Mouse (Mus musculus) embryonic facial prominence, embryonic 11.5 days (tissue): ENCODE measurements at regions not wholly inside any gene's neighbourhood (a gene's known extent, or its start where the extent isn't known, plus 50 kb on each side); places are given as distances from the start of the nearest gene placed in this dataset.

Experiments
- ATAC-seq: fragments of 200-750 bp; cut with Nextera tagmentation; replicated peaks from 2 replicates; pipeline ENCODE4 v1.8.0; 2017; ENCODE audit warnings: low read depth; ENCODE audit not compliant: insufficient number of reproducible peaks, low FRiP score, low TSS enrichment
- DNase-seq: peaks from one replicate; pipeline ENCODE4 v3.0.0-alpha.2; 2015; ENCODE audit warnings: low spot score
- H3K27ac ChIP-seq: fragments of 300-500 bp; sonication (generic); replicated peaks from 2 replicates; pipeline ENCODE4 v1.5.1; 2014; ENCODE audit warnings: mild to moderate bottlenecking, low read depth, low read length, control low read depth
- H3K27me3 ChIP-seq: fragments of 300-500 bp; sonication (generic); 2 replicates; pipeline ENCODE4 v1.6.1; 2014; ENCODE audit warnings: mild to moderate bottlenecking, low read length, moderate library complexity, mixed read lengths; ENCODE audit not compliant: control insufficient read depth, insufficient read depth
- H3K36me3 ChIP-seq: fragments of 300-500 bp; sonication (generic); replicated peaks from 2 replicates; pipeline ENCODE4 v1.6.1; 2014; ENCODE audit warnings: low read depth, mild to moderate bottlenecking, low read length, moderate library complexity, mixed read lengths; ENCODE audit not compliant: control insufficient read depth, insufficient read depth
- H3K4me1 ChIP-seq: fragments of 300-500 bp; sonication (generic); 2 replicates; pipeline ENCODE4 v1.6.1; 2014; ENCODE audit warnings: low read length, mixed read lengths; ENCODE audit not compliant: control insufficient read depth, insufficient read depth
- H3K4me2 ChIP-seq: fragments of 300-500 bp; sonication (generic); 2 replicates; pipeline ENCODE4 v1.6.1; 2014; ENCODE audit warnings: low read depth, mild to moderate bottlenecking, control low read depth, low read length, moderate library complexity
- H3K4me3 ChIP-seq: fragments of 300-500 bp; sonication (generic); 2 replicates; pipeline ENCODE4 v1.5.1; 2014; ENCODE audit warnings: low read depth, low read length, control low read depth
- H3K9ac ChIP-seq: fragments of 300-500 bp; sonication (generic); replicated peaks from 2 replicates; pipeline ENCODE4 v1.6.1; 2014; ENCODE audit warnings: mild to moderate bottlenecking, control low read depth, low read length
- H3K9me3 ChIP-seq: fragments of 300-500 bp; sonication (generic); replicated peaks from 2 replicates; pipeline ENCODE4 v1.6.1; 2016; ENCODE audit warnings: mild to moderate bottlenecking, low read length, inconsistent platforms, mixed read lengths; ENCODE audit not compliant: control insufficient read depth
- WGBS: fragments of 180-500 bp; shearing (Covaris S2); extraction: QIAGEN DNeasy Blood & Tissue Kit; methylation state at CpG from one replicate; pipeline ENCODE4 v1.1.7; 2014; 5-methylcytosine and 5-hydroxymethylcytosine counted together

- Histone ChIP-seq H3K4me1 (no peaks in the 10 kb centered on the region), H3K27me3 (no peaks in the 10 kb centered on the region), H3K4me3 (no peak overlapping the region), H3K27ac (no peak overlapping the region), H3K4me2 (no peak overlapping the region), H3K9me3 (no peaks in the 10 kb centered on the region), H3K9ac (no peak overlapping the region), H3K36me3 (no peaks in the 10 kb centered on the region)
- WGBS: 84% methylated on average over 3 of the region's 3 CpGs
- no peak for ATAC-seq
- no peak for DNase-seq
Measured at GRCm38 (mm10) chr2:78403890-78404289, 457.7 kb upstream of the Cwc22 start.

GRCm38 (mm10) chr2:78399236-78399635 is 453.1 kb upstream of the Cwc22 start:
- ATAC-seq: no peak
- no peak for DNase-seq
- no peaks in the 10 kb centered on the region for H3K4me1 ChIP-seq
- H3K9ac ChIP-seq: no peak overlapping the region
- H3K9me3 ChIP-seq: no peaks in the 10 kb centered on the region
- no peak overlapping the region for H3K4me3 ChIP-seq
- no peak overlapping the region for H3K4me2 ChIP-seq
- H3K36me3 ChIP-seq: no peaks in the 10 kb centered on the region
- no peaks in the 10 kb centered on the region for H3K27me3 ChIP-seq
- H3K27ac ChIP-seq: no peak overlapping the region

DNA sequence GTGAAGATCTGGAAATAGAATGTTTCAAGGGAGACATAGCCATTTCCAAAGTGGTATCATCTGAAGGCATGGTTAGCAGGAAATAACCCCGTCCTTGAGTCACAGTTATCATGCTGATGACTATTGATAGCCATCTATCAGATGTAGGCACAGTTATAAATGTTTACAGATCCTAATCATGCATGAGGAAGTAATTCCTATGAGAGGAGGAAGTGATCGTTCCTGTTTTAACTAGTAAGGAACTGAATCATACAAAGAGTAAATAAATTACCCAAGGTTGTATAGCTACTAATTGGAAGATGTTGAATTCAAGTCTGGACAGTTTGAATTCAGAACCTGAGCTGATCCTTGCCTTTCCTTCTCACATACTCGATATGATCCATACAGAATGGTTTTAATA is 450.7 kb upstream of the Cwc22 start:
- no peak for ATAC-seq
- no peak overlapping the region for H3K27ac ChIP-seq
- no peak overlapping the region for H3K4me3 ChIP-seq
- H3K9ac ChIP-seq: no peak overlapping the region
- DNase-seq: no peak
- no peaks in the 10 kb centered on the region for H3K4me1 ChIP-seq
- no peaks in the 10 kb centered on the region for H3K9me3 ChIP-seq
- H3K36me3 ChIP-seq: no peaks in the 10 kb centered on the region
- WGBS: 72% methylated on average over 3 of the region's 3 CpGs
- H3K27me3 ChIP-seq: no peaks in the 10 kb centered on the region
- H3K4me2 ChIP-seq: no peak overlapping the region

- Histone ChIP-seq H3K9ac (no peak overlapping the region), H3K9me3 (no peaks in the 10 kb centered on the region), H3K27ac (no peak overlapping the region), H3K4me3 (no peak overlapping the region), H3K36me3 (no peaks in the 10 kb centered on the region), H3K4me2 (no peak overlapping the region), H3K27me3 (no peaks in the 10 kb centered on the region), H3K4me1 (no peaks in the 10 kb centered on the region)
- DNase-seq (no peak), ATAC-seq (no peak)
- 69% methylated on average over 4 of the region's 4 CpGs for WGBS
Measured at GRCm38 (mm10) chr2:78393090-78393489, 446.9 kb upstream of the Cwc22 start.

- H3K4me3 ChIP-seq: no peak overlapping the region
- WGBS: 73% methylated on average over 2 of the region's 2 CpGs
- H3K9ac ChIP-seq: no peak overlapping the region
- no peaks in the 10 kb centered on the region for H3K4me1 ChIP-seq
- H3K4me2 ChIP-seq: no peak overlapping the region
- no peaks in the 10 kb centered on the region for H3K27me3 ChIP-seq
- H3K36me3 ChIP-seq: no peaks in the 10 kb centered on the region
- H3K27ac ChIP-seq: no peak overlapping the region
- ATAC-seq (no peak), DNase-seq (no peak)
- H3K9me3 ChIP-seq: no peaks in the 10 kb centered on the region
Measured at GRCm38 (mm10) chr2:78392425-78392824, 446.2 kb upstream of the Cwc22 start.

DNA sequence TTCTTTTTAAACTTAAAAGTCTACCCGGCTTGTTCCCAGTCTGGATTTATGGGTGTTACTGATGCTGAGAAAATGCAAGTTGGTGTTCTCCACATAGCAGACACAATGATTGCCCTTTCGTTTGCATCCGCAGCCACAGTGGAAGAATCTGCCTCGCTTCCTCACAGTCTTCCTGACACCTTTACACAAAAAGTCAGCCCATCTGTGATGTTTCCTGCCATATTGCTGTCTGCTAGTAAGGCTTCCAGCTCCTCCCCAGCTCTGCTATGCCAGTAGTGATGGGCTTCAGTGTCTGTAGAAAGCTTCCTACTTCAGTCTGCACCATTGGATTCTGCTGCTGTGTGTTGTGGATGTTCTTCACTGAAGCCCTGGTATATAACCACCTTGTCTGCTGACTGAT is 441.8 kb upstream of the Cwc22 start:
- no peaks in the 10 kb centered on the region for H3K27me3 ChIP-seq
- no peaks in the 10 kb centered on the region for H3K4me1 ChIP-seq
- H3K27ac ChIP-seq: no peak overlapping the region
- no peak for ATAC-seq
- H3K4me2 ChIP-seq: no peak overlapping the region
- DNase-seq: no peak
- H3K4me3 ChIP-seq: no peak overlapping the region
- 74% methylated on average over 4 of the region's 4 CpGs for WGBS
- no peak overlapping the region for H3K9ac ChIP-seq
- H3K9me3 ChIP-seq: no peaks in the 10 kb centered on the region
- no peaks in the 10 kb centered on the region for H3K36me3 ChIP-seq

DNA sequence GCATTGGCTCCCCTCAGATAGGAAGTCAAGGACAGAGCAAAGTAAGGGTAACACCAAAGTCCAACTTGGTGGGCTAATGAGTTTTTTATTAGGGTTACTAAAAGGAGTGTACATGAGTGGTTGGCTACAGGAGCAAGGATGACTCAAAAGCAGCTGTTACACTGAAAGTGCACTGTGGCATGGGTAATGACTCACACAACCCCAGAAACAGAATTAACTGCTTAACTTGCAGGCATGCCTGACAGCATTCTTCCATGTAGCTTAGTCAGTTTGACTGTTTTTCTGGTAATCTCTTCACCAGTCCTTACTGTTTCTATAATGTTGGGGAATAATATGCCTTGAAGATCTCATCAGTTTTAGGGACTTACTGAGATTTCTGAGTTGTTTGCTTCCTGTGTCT is 435.1 kb upstream of the Cwc22 start:
- no peak overlapping the region for H3K27ac ChIP-seq
- H3K9ac ChIP-seq: no peak overlapping the region
- no peaks in the 10 kb centered on the region for H3K27me3 ChIP-seq
- no peak for DNase-seq
- H3K36me3 ChIP-seq: no peaks in the 10 kb centered on the region
- no peak for ATAC-seq
- no peak overlapping the region for H3K4me3 ChIP-seq
- no peaks in the 10 kb centered on the region for H3K9me3 ChIP-seq
- H3K4me2 ChIP-seq: no peak overlapping the region
- no peaks in the 10 kb centered on the region for H3K4me1 ChIP-seq

GRCm38 (mm10) chr2:78331736-78332475 is 385.7 kb upstream of the Cwc22 start:
- H3K36me3 ChIP-seq: no peaks in the 10 kb centered on the region
- H3K27me3 ChIP-seq: no peaks in the 10 kb centered on the region
- 84% methylated on average over 5 of the region's 5 CpGs for WGBS
- no peaks in the 10 kb centered on the region for H3K4me1 ChIP-seq
- ATAC-seq: no peak
- no peak for DNase-seq
- H3K4me3 ChIP-seq: no peak overlapping the region
- H3K9me3 ChIP-seq: no peaks in the 10 kb centered on the region
- no peak overlapping the region for H3K27ac ChIP-seq
- H3K4me2 ChIP-seq: no peak overlapping the region
- H3K9ac ChIP-seq: no peak overlapping the region
